Mouse (Mus musculus) embryonic facial prominence, embryonic 13.5 days (tissue): ENCODE data around the gene March4. TPM values are rescaled to one million over a fixed set of nuclear protein-coding genes. Genes with fewer than 3 reads are reported as not detected.

Source experiments
- ATAC-seq: fragments of 200-750 bp; cut with Nextera tagmentation; 2 replicates; pipeline ENCODE4 v1.8.0; 2017; ENCODE audit warnings: low read depth; ENCODE audit not compliant: insufficient number of reproducible peaks, insufficient read depth, low FRiP score, low TSS enrichment
- H3K27ac ChIP-seq: fragments of 300-500 bp; sonication (generic); 2 replicates; pipeline ENCODE4 v1.5.1; 2015; ENCODE audit warnings: moderate library complexity, mild to moderate bottlenecking, inconsistent platforms
- H3K27me3 ChIP-seq: fragments of 300-500 bp; sonication (generic); 2 replicates; pipeline ENCODE4 v1.6.1; 2015; ENCODE audit warnings: mild to moderate bottlenecking, inconsistent platforms
- H3K36me3 ChIP-seq: fragments of 300-500 bp; sonication (generic); 2 replicates; pipeline ENCODE4 v1.6.1; 2015; ENCODE audit warnings: mild to moderate bottlenecking, inconsistent platforms
- H3K4me1 ChIP-seq: fragments of 300-500 bp; sonication (generic); 2 replicates; pipeline ENCODE4 v1.6.1; 2015; ENCODE audit warnings: inconsistent platforms
- H3K4me2 ChIP-seq: fragments of 300-500 bp; sonication (generic); 2 replicates; pipeline ENCODE4 v1.6.1; 2015; ENCODE audit warnings: moderate library complexity, mild to moderate bottlenecking, inconsistent platforms
- H3K4me3 ChIP-seq: fragments of 300-500 bp; sonication (generic); 2 replicates; pipeline ENCODE4 v1.5.1; 2015; ENCODE audit warnings: mild to moderate bottlenecking, inconsistent platforms
- H3K9ac ChIP-seq: fragments of 300-500 bp; sonication (generic); 2 replicates; pipeline ENCODE4 v1.6.1; 2015; ENCODE audit warnings: mild to moderate bottlenecking, inconsistent platforms
- H3K9me3 ChIP-seq: fragments of 300-500 bp; sonication (generic); 2 replicates; pipeline ENCODE4 v1.6.1; 2016; ENCODE audit warnings: inconsistent platforms
- WGBS: fragments of 180-500 bp; shearing (Covaris S2); methylation state at CpG from one replicate; pipeline ENCODE4 v1.1.7; 2015; ENCODE audit warnings: mixed read lengths; 5-methylcytosine and 5-hydroxymethylcytosine counted together
- polyA plus RNA-seq: library from polyadenylated mRNA; unstranded; fragments of >200 nt; fragmentation: Nextera tagmentation; extraction: Ambion mirVana; gene quantifications from 2 replicates; pipeline ENCODE4 v1.2.1, GENCODE M21; 2015

Gene March4
- polyA plus RNA-seq, 1 experiment from 2014 or later = 0.18 TPM

- WGBS = 91% methylated on average over 8 of the region's 8 CpGs
- Histone ChIP-seq H3K4me3 (no peak overlapping the region), H3K27me3 (no peaks in the 10 kb centered on the region)
Measured at GRCm38 (mm10) chr1:72411108-72411507, 125.6 kb downstream of the March4 start.

GRCm38 (mm10) chr1:72409936-72410335 is 126.8 kb downstream of the March4 start:
- no peak overlapping the region for H3K27ac ChIP-seq
- ATAC-seq = no peak
- WGBS = 87% methylated on average over 5 of the region's 5 CpGs
- no peaks in the 10 kb centered on the region for H3K27me3 ChIP-seq
- no peak overlapping the region for H3K4me2 ChIP-seq
- peaks cover 5% of the 10 kb centered on the region; the same call in 1 of the 2 replicates for H3K4me1 ChIP-seq
- H3K4me3 ChIP-seq = no peak overlapping the region
- no peak overlapping the region for H3K9ac ChIP-seq
- no peaks in the 10 kb centered on the region for H3K36me3 ChIP-seq
- H3K9me3 ChIP-seq = no peaks in the 10 kb centered on the region

More at GRCm38 (mm10) chr1:72411108-72411507, 125.6 kb downstream of the March4 start:
- ATAC-seq = no peak
- Histone ChIP-seq H3K36me3 (no peaks in the 10 kb centered on the region), H3K9me3 (no peaks in the 10 kb centered on the region), H3K27ac (no peak overlapping the region), H3K9ac (no peak overlapping the region), H3K4me1 (peaks cover 5% of the 10 kb centered on the region; the same call in 1 of the 2 replicates), H3K4me2 (no peak overlapping the region)

DNA sequence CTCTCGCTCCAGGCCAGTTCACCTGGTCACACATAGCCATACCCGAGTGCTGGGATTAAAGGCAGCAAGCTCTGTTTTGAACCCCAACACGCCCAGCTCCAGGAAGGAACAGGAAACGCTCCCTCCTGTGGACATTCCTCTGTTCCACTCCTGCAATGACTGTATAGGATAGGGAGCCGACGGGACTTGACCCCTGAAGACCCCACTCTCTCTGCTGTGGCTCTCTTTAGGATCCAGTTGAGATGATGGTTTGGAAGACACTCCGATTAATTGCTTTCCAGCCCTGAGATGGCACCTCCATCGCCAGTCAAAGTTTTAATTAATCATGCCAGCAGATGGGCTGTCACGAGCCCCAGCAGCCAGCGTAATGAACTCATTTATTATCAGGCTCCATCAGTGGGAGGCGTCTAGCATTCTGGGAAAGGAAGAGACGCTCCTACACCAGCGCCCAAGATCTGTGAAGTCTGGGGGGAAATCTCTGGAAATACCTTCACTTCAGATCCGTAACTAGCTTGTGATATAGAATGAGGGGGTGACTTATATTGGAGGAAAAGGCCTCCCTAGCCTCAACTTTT is 130.1 kb downstream of the March4 start:
- no peak overlapping the region for H3K27ac ChIP-seq
- ATAC-seq = no peak
- H3K27me3 ChIP-seq = no peaks in the 10 kb centered on the region
- no peak overlapping the region for H3K9ac ChIP-seq
- H3K36me3 ChIP-seq = no peaks in the 10 kb centered on the region
- no peaks in the 10 kb centered on the region for H3K4me1 ChIP-seq
- no peak overlapping the region for H3K4me3 ChIP-seq
- 76% methylated on average over 14 of the region's 14 CpGs for WGBS
- no peaks in the 10 kb centered on the region for H3K9me3 ChIP-seq
- no peak overlapping the region for H3K4me2 ChIP-seq

DNA sequence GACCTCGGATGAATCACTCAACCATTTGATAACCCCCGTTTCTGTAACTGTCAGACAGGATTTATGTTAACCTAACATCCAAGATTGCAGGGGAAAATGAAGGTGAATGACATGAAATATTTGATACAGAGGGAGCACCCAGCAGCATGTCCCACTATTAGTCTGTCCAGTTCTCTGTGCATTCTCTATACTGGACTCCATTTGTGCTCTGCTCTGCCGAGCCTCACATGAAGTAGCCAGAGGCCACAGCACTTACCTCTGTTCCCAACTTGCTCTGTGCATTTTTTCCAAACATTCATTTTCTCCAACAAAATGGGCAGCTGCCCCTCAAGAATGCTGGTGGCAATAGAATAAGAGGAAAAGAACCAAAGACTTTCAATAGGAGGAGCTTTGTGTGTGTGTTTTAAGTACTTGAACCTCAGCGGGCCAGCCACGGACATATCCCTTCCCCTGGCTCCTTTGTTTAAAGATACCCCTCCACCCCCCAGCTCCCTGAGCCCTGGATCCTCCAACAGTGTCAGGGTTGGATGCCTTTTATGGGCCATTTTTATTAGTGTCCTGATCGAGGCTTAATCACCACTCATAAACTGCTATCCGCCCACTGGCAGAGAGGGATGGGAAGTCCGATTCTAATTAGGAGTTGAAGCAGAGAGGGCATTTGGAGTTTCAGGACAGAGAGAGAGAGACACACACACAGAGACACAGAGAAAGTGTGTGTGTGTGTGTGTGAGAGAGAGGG is 135.2 kb downstream of the March4 start:
- no peak overlapping the region for H3K27ac ChIP-seq
- peaks cover 13% of the 10 kb centered on the region for H3K36me3 ChIP-seq
- H3K4me2 ChIP-seq = no peak overlapping the region
- ATAC-seq = no peak
- no peak overlapping the region for H3K9ac ChIP-seq
- H3K4me3 ChIP-seq = no peak overlapping the region
- H3K4me1 ChIP-seq = no peaks in the 10 kb centered on the region
- no peaks in the 10 kb centered on the region for H3K27me3 ChIP-seq
- no peaks in the 10 kb centered on the region for H3K9me3 ChIP-seq
- WGBS = 74% methylated on average over 8 of the region's 8 CpGs

- Histone ChIP-seq H3K27ac (no peak overlapping the region), H3K4me2 (no peak overlapping the region), H3K27me3 (no peaks in the 10 kb centered on the region), H3K4me3 (no peak overlapping the region), H3K36me3 (peaks cover 19% of the 10 kb centered on the region), H3K9me3 (no peaks in the 10 kb centered on the region), H3K9ac (no peak overlapping the region), H3K4me1 (no peaks in the 10 kb centered on the region)
- no peak for ATAC-seq
- 81% methylated on average over 9 of the region's 9 CpGs for WGBS
Measured at GRCm38 (mm10) chr1:72400616-72401015, 136.1 kb downstream of the March4 start.

DNA sequence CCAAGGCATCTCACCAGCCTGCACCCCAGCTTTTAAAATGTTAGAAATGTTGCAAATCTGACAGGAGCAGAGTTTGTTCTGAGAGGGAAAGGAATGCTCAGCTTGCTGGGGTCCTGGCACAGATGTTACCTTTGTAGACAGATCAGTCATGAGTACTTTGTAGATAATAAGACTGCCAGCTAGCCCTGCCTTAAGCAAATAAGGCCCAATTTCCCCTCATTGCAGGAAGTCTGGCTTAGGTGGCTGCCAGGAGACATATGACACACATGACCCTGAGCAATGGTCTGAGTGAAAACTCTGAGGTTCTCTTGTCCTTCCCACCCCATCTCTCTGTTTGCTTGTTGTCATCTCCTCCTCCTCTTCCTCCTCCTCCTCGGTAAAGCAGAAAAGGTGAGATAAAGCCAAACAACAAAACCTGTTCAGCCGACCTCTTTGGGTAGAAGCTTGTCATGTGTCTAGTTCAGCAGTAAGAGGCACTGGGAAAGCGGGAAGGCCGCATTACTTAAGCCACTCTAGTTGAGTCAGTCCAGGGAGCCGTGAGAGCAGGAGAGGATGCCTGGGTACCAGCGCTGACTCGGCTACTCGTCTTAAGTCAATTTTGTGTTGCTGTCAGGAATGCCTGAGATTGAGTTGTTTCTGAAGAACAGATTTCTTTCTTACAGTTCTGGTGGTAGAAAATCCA is 136.9 kb downstream of the March4 start:
- ATAC-seq = no peak
- Histone ChIP-seq H3K4me1 (no peaks in the 10 kb centered on the region), H3K9ac (no peak overlapping the region), H3K36me3 (peaks cover 26% of the 10 kb centered on the region), H3K9me3 (no peaks in the 10 kb centered on the region), H3K4me3 (no peak overlapping the region), H3K27ac (no peak overlapping the region), H3K27me3 (no peaks in the 10 kb centered on the region), H3K4me2 (no peak overlapping the region)
- WGBS = 80% methylated on average over 8 of the region's 8 CpGs

GRCm38 (mm10) chr1:72390420-72390819 is 146.3 kb downstream of the March4 start:
- H3K9ac ChIP-seq = no peak overlapping the region
- H3K27ac ChIP-seq = no peak overlapping the region
- H3K4me3 ChIP-seq = no peak overlapping the region
- ATAC-seq = no peak
- H3K27me3 ChIP-seq = no peaks in the 10 kb centered on the region
- no peaks in the 10 kb centered on the region for H3K9me3 ChIP-seq
- H3K4me2 ChIP-seq = no peak overlapping the region
- H3K4me1 ChIP-seq = 0 out of 2 replicates have a peak, but pooled peaks cover 3% of the 10 kb centered on the region
- H3K36me3 ChIP-seq = peaks cover 26% of the 10 kb centered on the region
- 66% methylated on average over 4 of the region's 4 CpGs for WGBS

- H3K4me1 ChIP-seq = no peaks in the 10 kb centered on the region
- no peaks in the 10 kb centered on the region for H3K9me3 ChIP-seq
- WGBS = 72% methylated on average over 5 of the region's 5 CpGs
- no peak for ATAC-seq
- H3K27me3 ChIP-seq = no peaks in the 10 kb centered on the region
- H3K27ac ChIP-seq = no peak overlapping the region
- no peak overlapping the region for H3K9ac ChIP-seq
- no peak overlapping the region for H3K4me3 ChIP-seq
- peaks cover 25% of the 10 kb centered on the region for H3K36me3 ChIP-seq
- no peak overlapping the region for H3K4me2 ChIP-seq
Measured at GRCm38 (mm10) chr1:72383651-72384050, 153.1 kb downstream of the March4 start.

DNA sequence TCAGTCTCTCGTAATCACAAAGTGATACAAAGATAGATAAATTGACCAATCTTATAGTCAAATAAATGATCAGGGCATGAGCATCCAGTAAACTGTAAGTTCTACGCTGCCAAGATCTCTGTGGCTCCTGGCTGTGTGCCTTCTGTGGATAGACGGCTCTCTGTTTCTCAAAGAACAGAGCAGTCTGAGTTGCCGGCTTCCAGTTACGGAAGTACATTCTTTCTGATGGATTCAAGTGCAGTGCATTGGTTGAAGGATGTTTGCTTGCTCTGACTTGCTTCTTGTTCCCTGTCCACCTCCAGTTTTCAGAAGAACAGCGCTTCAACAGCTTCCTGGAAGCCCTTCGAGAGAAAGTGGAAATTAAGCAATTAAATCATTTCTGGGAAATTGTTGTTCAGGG is 153.7 kb downstream of the March4 start:
- WGBS = 79% methylated on average over 7 of the region's 7 CpGs
- peaks cover 21% of the 10 kb centered on the region for H3K36me3 ChIP-seq

DNA sequence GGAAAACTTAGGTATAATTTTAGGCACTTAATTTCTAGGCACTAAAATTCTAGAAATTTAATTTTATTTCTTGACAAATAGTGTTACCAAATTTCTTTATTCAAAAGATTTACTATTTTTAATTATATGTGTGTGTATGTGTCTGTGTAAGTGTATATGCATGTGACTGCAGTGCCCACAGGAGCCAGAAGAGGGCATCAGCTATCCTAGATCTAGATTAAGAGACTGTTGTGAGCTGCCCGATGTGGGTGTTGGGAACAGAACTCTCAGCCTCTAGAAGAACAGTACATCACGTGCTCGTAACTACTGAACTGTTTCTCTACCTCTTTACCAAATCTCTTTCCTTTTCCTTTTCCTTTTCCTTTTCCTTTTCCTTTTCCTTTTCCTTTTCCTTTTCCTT is 156.2 kb downstream of the March4 start:
- Histone ChIP-seq H3K9ac (no peak overlapping the region), H3K27ac (no peak overlapping the region), H3K27me3 (no peaks in the 10 kb centered on the region), H3K9me3 (no peaks in the 10 kb centered on the region), H3K36me3 (peaks cover 9% of the 10 kb centered on the region), H3K4me2 (no peak overlapping the region), H3K4me3 (no peak overlapping the region), H3K4me1 (no peaks in the 10 kb centered on the region)
- no peak for ATAC-seq
- 96% methylated on average over 3 of the region's 3 CpGs for WGBS

More for the DNA sequence above, 153.7 kb downstream of the March4 start:
- Histone ChIP-seq H3K4me1 (no peaks in the 10 kb centered on the region), H3K4me2 (no peak overlapping the region), H3K27ac (no peak overlapping the region), H3K9ac (no peak overlapping the region), H3K9me3 (no peaks in the 10 kb centered on the region), H3K27me3 (no peaks in the 10 kb centered on the region), H3K4me3 (no peak overlapping the region)
- no peak for ATAC-seq

GRCm38 (mm10) chr1:72379752-72380353 is 156.9 kb downstream of the March4 start:
- no peak for ATAC-seq
- Histone ChIP-seq H3K27ac (no peak overlapping the region), H3K9ac (no peak overlapping the region), H3K36me3 (peaks cover 5% of the 10 kb centered on the region), H3K27me3 (no peaks in the 10 kb centered on the region), H3K9me3 (no peaks in the 10 kb centered on the region), H3K4me2 (no peak overlapping the region), H3K4me1 (no peaks in the 10 kb centered on the region), H3K4me3 (no peak overlapping the region)
- WGBS = 89% methylated on average over 11 of the region's 11 CpGs
